Mouse (Mus musculus): ENCODE measurements at regions not wholly inside any gene's neighbourhood (a gene's known extent, or its start where the extent isn't known, plus 50 kb on each side); places are given as distances from the start of the nearest gene placed in this dataset.

GRCm38 (mm10) chr2:78381234-78381633, 435.1 kb upstream of the Cwc22 start:
- Histone ChIP-seq H3K27me3 (ENCODE audit: control insufficient read depth, insufficient read depth, low read length) (no peaks in the 10 kb centered on the region), H3K4me1 (ENCODE audit: control insufficient read depth, insufficient read depth, insufficient read length) (no peaks in the 10 kb centered on the region), H3K27ac (ENCODE audit: insufficient read depth, low read length) (no peak overlapping the region), H3K4me3 (ENCODE audit: extremely low read depth, insufficient read depth, insufficient read length) (no peak overlapping the region), H3K36me3 (ENCODE audit: control insufficient read depth, insufficient read depth, low read length) (no peaks in the 10 kb centered on the region)
- TF ChIP-seq CTCF (IDR thresholded peaks at IDR 0.05; ENCODE audit: extremely low read depth, insufficient read depth, insufficient read length, insufficient replicate concordance): no peak
- no peak for TF ChIP-seq POLR2A (IDR thresholded peaks at IDR 0.05; ENCODE audit: low read depth, low read length)
- no peak for DNase-seq (ENCODE audit: low read depth in 1 of 2, low spot score in 2 of 2)

GRCm38 (mm10) chr2:78331736-78332475, 385.7 kb upstream of the Cwc22 start:
- no peaks in the 10 kb centered on the region for H3K4me1 ChIP-seq (ENCODE audit: control insufficient read depth, insufficient read depth, insufficient read length)
- DNase-seq (ENCODE audit: low read depth in 1 of 2, low spot score in 2 of 2): no peak
- WGBS: 80% methylated on average over 5 of the region's 5 CpGs
- TF ChIP-seq POLR2A (IDR thresholded peaks at IDR 0.05; ENCODE audit: low read depth, low read length): no peak
- no peak for TF ChIP-seq CTCF (IDR thresholded peaks at IDR 0.05; ENCODE audit: extremely low read depth, insufficient read depth, insufficient read length, insufficient replicate concordance)
- H3K4me3 ChIP-seq (ENCODE audit: extremely low read depth, insufficient read depth, insufficient read length): no peak overlapping the region
- H3K27me3 ChIP-seq (ENCODE audit: control insufficient read depth, insufficient read depth, low read length): no peaks in the 10 kb centered on the region
- no peaks in the 10 kb centered on the region for H3K36me3 ChIP-seq (ENCODE audit: control insufficient read depth, insufficient read depth, low read length)
- no peak overlapping the region for H3K27ac ChIP-seq (ENCODE audit: insufficient read depth, low read length)

DNA sequence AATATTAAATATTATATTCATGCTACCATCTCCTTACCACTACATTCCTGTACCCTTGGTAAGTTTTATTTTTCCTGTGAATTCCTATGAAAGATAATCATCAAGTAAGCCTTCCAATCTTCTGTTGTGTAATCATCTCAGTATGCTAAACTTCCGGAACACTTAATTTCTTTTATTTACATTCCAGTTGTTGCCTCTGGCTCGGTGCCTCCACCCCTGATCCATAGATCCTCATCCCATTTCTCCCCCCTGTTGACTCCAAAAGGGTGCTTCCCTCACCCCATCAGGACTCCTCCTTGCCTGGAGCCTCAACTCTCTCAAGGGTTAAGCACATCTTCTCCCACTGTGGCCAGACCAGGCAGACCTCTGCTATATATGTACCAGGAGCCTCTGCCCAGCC, 379.9 kb upstream of the Cwc22 start:
- no peak overlapping the region for H3K27ac ChIP-seq (ENCODE audit: insufficient read depth, low read length)
- 81% methylated on average over 2 of the region's 2 CpGs for WGBS
- H3K27me3 ChIP-seq (ENCODE audit: control insufficient read depth, insufficient read depth, low read length): no peaks in the 10 kb centered on the region

GRCm38 (mm10) chr2:78322216-78322965, 376.2 kb upstream of the Cwc22 start:
- no peak overlapping the region for H3K27ac ChIP-seq (ENCODE audit: insufficient read depth, low read length)
- no peaks in the 10 kb centered on the region for H3K4me1 ChIP-seq (ENCODE audit: control insufficient read depth, insufficient read depth, insufficient read length)
- no peak for DNase-seq (ENCODE audit: low read depth in 1 of 2, low spot score in 2 of 2)
- no peak overlapping the region for H3K4me3 ChIP-seq (ENCODE audit: extremely low read depth, insufficient read depth, insufficient read length)
- H3K27me3 ChIP-seq (ENCODE audit: control insufficient read depth, insufficient read depth, low read length): no peaks in the 10 kb centered on the region
- no peaks in the 10 kb centered on the region for H3K36me3 ChIP-seq (ENCODE audit: control insufficient read depth, insufficient read depth, low read length)
- TF ChIP-seq POLR2A (IDR thresholded peaks at IDR 0.05; ENCODE audit: low read depth, low read length) (no peak), CTCF (IDR thresholded peaks at IDR 0.05; ENCODE audit: extremely low read depth, insufficient read depth, insufficient read length, insufficient replicate concordance) (no peak)
- 63% methylated on average over 3 of the region's 3 CpGs for WGBS

More for the DNA sequence above, 379.9 kb upstream of the Cwc22 start:
- Histone ChIP-seq H3K4me1 (ENCODE audit: control insufficient read depth, insufficient read depth, insufficient read length) (no peaks in the 10 kb centered on the region), H3K4me3 (ENCODE audit: extremely low read depth, insufficient read depth, insufficient read length) (no peak overlapping the region), H3K36me3 (ENCODE audit: control insufficient read depth, insufficient read depth, low read length) (no peaks in the 10 kb centered on the region)
- TF ChIP-seq POLR2A (IDR thresholded peaks at IDR 0.05; ENCODE audit: low read depth, low read length) (no peak), CTCF (IDR thresholded peaks at IDR 0.05; ENCODE audit: extremely low read depth, insufficient read depth, insufficient read length, insufficient replicate concordance) (no peak)
- DNase-seq (ENCODE audit: low read depth in 1 of 2, low spot score in 2 of 2): no peak

DNA sequence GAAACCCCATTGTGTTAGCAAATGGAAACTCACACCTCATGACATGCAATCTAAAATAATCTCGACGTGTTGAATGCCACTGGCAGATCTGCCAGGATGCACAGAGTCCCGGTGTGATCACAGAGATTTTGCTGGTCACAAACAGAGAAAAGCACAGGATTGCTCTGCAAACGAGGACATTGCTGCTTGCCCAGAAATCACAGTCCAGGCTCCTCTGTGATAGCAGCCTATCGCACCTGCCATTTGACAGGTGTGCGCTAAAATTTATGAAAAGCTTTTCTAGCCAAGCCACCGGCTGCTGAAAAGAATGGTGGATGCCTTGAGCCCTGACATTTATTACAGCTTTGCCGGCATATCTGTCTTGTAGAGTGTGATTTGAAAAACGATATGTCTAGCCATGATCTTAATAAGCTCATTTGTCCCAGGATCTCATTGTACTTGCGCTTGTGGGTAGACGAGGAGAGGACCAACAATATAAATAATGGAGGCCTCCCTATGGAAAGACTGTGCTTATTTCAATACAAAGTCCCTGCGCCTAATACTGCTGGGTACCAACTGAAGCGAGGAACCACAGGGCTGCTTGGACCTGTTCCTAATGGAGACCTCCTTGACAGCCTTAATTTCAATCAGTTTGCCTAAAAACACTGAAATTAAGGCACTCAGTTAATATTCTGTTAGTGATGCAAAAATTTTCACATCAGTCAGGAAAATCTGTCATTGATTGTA, 365.8 kb upstream of the Cwc22 start:
- 88% methylated on average over 13 of the region's 13 CpGs for WGBS

GRCm38 (mm10) chr2:78309361-78309760, 363.2 kb upstream of the Cwc22 start:
- DNase-seq (ENCODE audit: low read depth in 1 of 2, low spot score in 2 of 2): no peak
- Histone ChIP-seq H3K4me1 (ENCODE audit: control insufficient read depth, insufficient read depth, insufficient read length) (no peaks in the 10 kb centered on the region), H3K4me3 (ENCODE audit: extremely low read depth, insufficient read depth, insufficient read length) (no peak overlapping the region), H3K27me3 (ENCODE audit: control insufficient read depth, insufficient read depth, low read length) (no peaks in the 10 kb centered on the region), H3K36me3 (ENCODE audit: control insufficient read depth, insufficient read depth, low read length) (no peaks in the 10 kb centered on the region), H3K27ac (ENCODE audit: insufficient read depth, low read length) (no peak overlapping the region)
- no peak for TF ChIP-seq CTCF (IDR thresholded peaks at IDR 0.05; ENCODE audit: extremely low read depth, insufficient read depth, insufficient read length, insufficient replicate concordance)
- TF ChIP-seq POLR2A (IDR thresholded peaks at IDR 0.05; ENCODE audit: low read depth, low read length): no peak
- WGBS: 81% methylated on average over 2 of the region's 2 CpGs

More for the DNA sequence above, 365.8 kb upstream of the Cwc22 start:
- DNase-seq (ENCODE audit: low read depth in 1 of 2, low spot score in 2 of 2): no peak
- Histone ChIP-seq H3K27me3 (ENCODE audit: control insufficient read depth, insufficient read depth, low read length) (no peaks in the 10 kb centered on the region), H3K27ac (ENCODE audit: insufficient read depth, low read length) (no peak overlapping the region), H3K4me1 (ENCODE audit: control insufficient read depth, insufficient read depth, insufficient read length) (no peaks in the 10 kb centered on the region), H3K4me3 (ENCODE audit: extremely low read depth, insufficient read depth, insufficient read length) (no peak overlapping the region), H3K36me3 (ENCODE audit: control insufficient read depth, insufficient read depth, low read length) (no peaks in the 10 kb centered on the region)
- TF ChIP-seq POLR2A (IDR thresholded peaks at IDR 0.05; ENCODE audit: low read depth, low read length): no peak
- TF ChIP-seq CTCF (IDR thresholded peaks at IDR 0.05; ENCODE audit: extremely low read depth, insufficient read depth, insufficient read length, insufficient replicate concordance): no peak

Data from spleen, adult 2 months (tissue).